Mouse (Mus musculus) MEL (cell line): ENCODE results near the gene Lyg2. TPM values are rescaled to one million over a fixed set of nuclear protein-coding genes. Genes with fewer than 3 reads are reported as not detected.

ENCODE experiments used
- DNase-seq: peaks from one replicate; pipeline ENCODE4 v3.0.0; 2011; ENCODE audit warnings: low read depth, low spot score
- H3K27ac ChIP-seq: 2 replicates; pipeline ENCODE4 v1.5.1; 2012; ENCODE audit warnings: low read depth, mild to moderate bottlenecking, control low read depth, low read length, moderate library complexity; ENCODE audit not compliant: control insufficient read depth
- H3K27me3 ChIP-seq, 2 experiments: fragments of 150-350 bp in 1 of 2; sonication (generic) in 1 of 2; 2 replicates each; pipeline ENCODE4 v1.6.1; 2012; ENCODE audit warnings: low read length in 2 of 2, mild to moderate bottlenecking in 2 of 2, improper control_type of control experiment in 1 of 2, moderate library complexity in 1 of 2; ENCODE audit not compliant: insufficient read depth in 2 of 2, control insufficient read depth in 1 of 2
- H3K36me3 ChIP-seq, 2 experiments: 2 replicates each; pipeline ENCODE4 v1.6.1; 2012 to 2014; ENCODE audit warnings: low read length in 2 of 2, improper control_type of control experiment in 1 of 2, inconsistent platforms in 1 of 2, mild to moderate bottlenecking in 1 of 2; ENCODE audit not compliant: insufficient read depth in 2 of 2, control insufficient read depth in 1 of 2
- H3K4me1 ChIP-seq, 2 experiments: fragments of 150-350 bp in 1 of 2; sonication (generic) in 1 of 2; 2 replicates each; pipeline ENCODE4 v1.6.1; 2012; ENCODE audit warnings: low read length in 2 of 2, improper control_type of control experiment in 1 of 2, mild to moderate bottlenecking in 1 of 2; ENCODE audit not compliant: insufficient read depth in 2 of 2, control insufficient read depth in 1 of 2
- H3K4me3 ChIP-seq, 2 experiments: fragments of 150-350 bp in 1 of 2; sonication (generic) in 1 of 2; 2 replicates each; pipeline ENCODE4 v1.5.1; 2012; ENCODE audit warnings: low read depth in 2 of 2, low read length in 2 of 2, mild to moderate bottlenecking in 2 of 2, moderate library complexity in 2 of 2, control low read depth in 1 of 2, improper control_type of control experiment in 1 of 2; ENCODE audit not compliant: control insufficient read depth in 1 of 2, insufficient read depth in 1 of 2
- H3K79me2 ChIP-seq: 2 replicates; pipeline ENCODE4 v1.6.1; 2012; ENCODE audit warnings: mild to moderate bottlenecking, low read length, moderate library complexity; ENCODE audit not compliant: control insufficient read depth, poor library complexity, insufficient read depth
- H3K9ac ChIP-seq: 2 replicates; pipeline ENCODE4 v1.6.1; 2012; ENCODE audit warnings: low read depth, mild to moderate bottlenecking, control low read depth, low read length, moderate library complexity; ENCODE audit not compliant: control insufficient read depth, poor library complexity, severe bottlenecking
- H3K9me3 ChIP-seq: fragments of 150-350 bp; sonication (generic); replicated peaks from 2 replicates; pipeline ENCODE4 v1.6.1; 2012; ENCODE audit warnings: mild to moderate bottlenecking, low read length, improper control_type of control experiment, moderate library complexity; ENCODE audit not compliant: insufficient read depth
- E2F4 ChIP-seq: IDR thresholded peaks from 2 replicates; pipeline ENCODE4 v1.6.1; 2011; ENCODE audit warnings: low read depth, low read length, improper control_type of control experiment, borderline replicate concordance
- EP300 ChIP-seq, 2 experiments: IDR thresholded peaks; 2 replicates each; pipeline ENCODE4 v1.6.1; 2011; ENCODE audit warnings: improper control_type of control experiment in 2 of 2, low read length in 2 of 2, low read depth in 1 of 2, mild to moderate bottlenecking in 1 of 2
- ETS1 ChIP-seq: IDR thresholded peaks from 2 replicates; pipeline ENCODE4 v1.6.1; 2012; ENCODE audit warnings: low read depth, mild to moderate bottlenecking, inconsistent platforms, low read length, improper control_type of control experiment, moderate library complexity
- GATA1 ChIP-seq: IDR thresholded peaks from 2 replicates; pipeline ENCODE4 v1.6.1; 2011; ENCODE audit warnings: low read depth, low read length, improper control_type of control experiment
- JUND ChIP-seq: IDR thresholded peaks from 2 replicates; pipeline ENCODE4 v1.6.1; 2011; ENCODE audit warnings: low read depth, mild to moderate bottlenecking, improper control_type of control experiment, low read length
- KAT2A ChIP-seq: conservative IDR thresholded peaks from 2 replicates; pipeline ENCODE4 v1.6.1; 2012; ENCODE audit warnings: low read depth, low read length, improper control_type of control experiment, inconsistent platforms
- MAFK ChIP-seq: IDR thresholded peaks from 2 replicates; pipeline ENCODE4 v1.6.1; 2011; ENCODE audit warnings: low read depth, mild to moderate bottlenecking, low read length, improper control_type of control experiment, borderline replicate concordance
- MAZ ChIP-seq: IDR thresholded peaks from 2 replicates; pipeline ENCODE4 v1.6.1; 2012; ENCODE audit warnings: low read depth, mild to moderate bottlenecking, inconsistent platforms, low read length, improper control_type of control experiment
- MEF2A ChIP-seq: IDR thresholded peaks from 2 replicates; pipeline ENCODE4 v1.6.1; 2014; ENCODE audit warnings: low read depth, mild to moderate bottlenecking, inconsistent platforms, low read length, improper control_type of control experiment; ENCODE audit not compliant: poor library complexity, insufficient replicate concordance, severe bottlenecking; ENCODE audit errors: extremely low read depth
- NELFE ChIP-seq: IDR thresholded peaks from 2 replicates; pipeline ENCODE4 v1.6.1; 2011; ENCODE audit warnings: low read depth, low read length, improper control_type of control experiment
- POLR2A ChIP-seq, 2 experiments: IDR thresholded peaks; 2 replicates each; pipeline ENCODE4 v1.6.1; 2011 to 2012; ENCODE audit warnings: low read length in 2 of 2, mild to moderate bottlenecking in 2 of 2, control low read depth in 1 of 2, improper control_type of control experiment in 1 of 2, low read depth in 1 of 2, moderate library complexity in 1 of 2; ENCODE audit not compliant: control insufficient read depth in 1 of 2, insufficient read depth in 1 of 2, poor library complexity in 1 of 2
- POLR2AphosphoS2 ChIP-seq: IDR thresholded peaks from 2 replicates; pipeline ENCODE4 v1.6.1; 2011; ENCODE audit warnings: low read length, improper control_type of control experiment
- POLR2AphosphoS5 ChIP-seq: IDR thresholded peaks from 2 replicates; pipeline ENCODE4 v1.6.1; 2012; ENCODE audit warnings: low read depth, borderline replicate concordance, mild to moderate bottlenecking, inconsistent platforms, low read length, moderate library complexity, mixed read lengths
- RCOR1 ChIP-seq: IDR thresholded peaks from 2 replicates; pipeline ENCODE4 v1.6.1; 2012; ENCODE audit warnings: low read depth, mild to moderate bottlenecking, inconsistent platforms, low read length, improper control_type of control experiment
- SIN3A ChIP-seq: IDR thresholded peaks from 2 replicates; pipeline ENCODE4 v1.6.1; 2012; ENCODE audit warnings: low read length, improper control_type of control experiment, inconsistent platforms
- SMC3 ChIP-seq: IDR thresholded peaks from 2 replicates; pipeline ENCODE4 v1.6.1; 2011; ENCODE audit warnings: low read depth, low read length, improper control_type of control experiment
- TAL1 ChIP-seq: IDR thresholded peaks from 2 replicates; pipeline ENCODE4 v1.6.1; 2012; ENCODE audit warnings: mild to moderate bottlenecking, inconsistent platforms, low read length, moderate library complexity, mixed read lengths
- TBP ChIP-seq: IDR thresholded peaks from 2 replicates; pipeline ENCODE4 v1.8.0; 2011; ENCODE audit warnings: low read depth, low read length, improper control_type of control experiment
- TCF12 ChIP-seq: IDR thresholded peaks from 2 replicates; pipeline ENCODE4 v1.6.1; 2014; ENCODE audit warnings: low read depth, mild to moderate bottlenecking, inconsistent platforms, low read length, improper control_type of control experiment, moderate library complexity
- USF2 ChIP-seq, 2 experiments: IDR thresholded peaks; 2 replicates each; pipeline ENCODE4 v1.6.1; 2011 to 2012; ENCODE audit warnings: improper control_type of control experiment in 2 of 2, low read length in 2 of 2, borderline replicate concordance in 1 of 2, inconsistent platforms in 1 of 2, low read depth in 1 of 2, mild to moderate bottlenecking in 1 of 2; ENCODE audit not compliant: insufficient read depth in 1 of 2
- ZKSCAN1 ChIP-seq: IDR thresholded peaks from 2 replicates; pipeline ENCODE4 v1.6.1; 2012; ENCODE audit warnings: low read depth, mild to moderate bottlenecking, inconsistent platforms, low read length, improper control_type of control experiment, moderate library complexity
- polyA plus RNA-seq, 2 experiments: library from polyadenylated mRNA; stranded (reverse) in 1 of 2; unstranded in 1 of 2; fragments of >175 nt in 1 of 2; fragments of >200 nt in 1 of 2; gene quantifications; 2 replicates each; pipeline versions ENCODE4 v1.2.1 to v1.2.4; 2012; ENCODE audit warnings: low replicate concordance in 2 of 2, low read depth in 1 of 2; ENCODE audit not compliant: insufficient read length in 2 of 2, insufficient read depth in 1 of 2, missing spikeins in 1 of 2
- total RNA-seq: library from RNA; depleted of rRNA; stranded (reverse); fragments of 300-350 nt; gene quantifications from 2 replicates; pipeline ENCODE4 v1.2.3, GENCODE M21; 2012

Lyg2 gene
- total and polyA plus RNA-seq, 3 experiments: not detected

GRCm38 (mm10) chr1:37872131-37873067, 43.9 kb downstream of the Lyg2 start (continued):
- TF ChIP-seq TCF12 (peak; percentile 45; the same call in 1 of the 2 replicates), SMC3 (no peak), SIN3A (peak; percentile 96), MEF2A (no peak), POLR2AphosphoS5 (no peak), MAZ (peak; percentile 68; the same call in 1 of the 2 replicates), KAT2A (peak; percentile 70; the same call in 1 of the 2 replicates), TAL1 (no peak), POLR2A (IDR thresholded peaks at IDR 0.05; ENCODE audit: control insufficient read depth in 1 of 2, insufficient read depth in 1 of 2, low read depth in 1 of 2, low read length in 2 of 2, poor library complexity in 1 of 2) (peak; percentile 55 to 80; a peak in 3 of 4 replicates), JUND (no peak), POLR2AphosphoS2 (peak; percentile 81; the same call in 1 of the 2 replicates), TBP (peak; percentile 77), NELFE (peak; percentile 86), USF2 (IDR thresholded peaks at IDR 0.05; ENCODE audit: borderline replicate concordance in 1 of 2, insufficient read depth in 1 of 2, low read depth in 1 of 2, low read length in 2 of 2) (no peak)
- TF ChIP-seq, all 39 proteins: peak for 24

DNA sequence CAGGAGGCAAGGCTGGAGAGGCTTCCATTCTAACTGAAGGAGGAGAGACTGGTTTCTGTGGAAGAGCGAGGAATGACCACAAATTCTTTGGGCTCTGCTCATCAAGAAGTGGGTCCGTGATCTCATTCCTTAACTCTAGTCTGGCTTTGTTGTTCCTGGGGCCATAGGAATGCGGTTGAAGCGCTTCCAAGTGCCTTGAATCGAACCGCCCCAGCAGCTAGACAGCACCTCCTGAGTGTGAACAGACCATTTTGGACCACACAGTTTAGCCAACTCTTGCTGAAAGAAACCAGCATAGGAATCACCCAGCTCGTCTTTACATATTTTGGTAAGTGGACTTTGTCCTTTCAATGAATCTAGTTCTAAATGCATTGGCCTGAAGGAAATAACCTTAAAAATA, 44.6 kb downstream of the Lyg2 start, which contains the start of gene Lipt1:
TSS of gene Lipt1 (plus strand) at position 35 of the 400 bp plus-strand sequence.
- no peaks in the 10 kb centered on the region for H3K9me3 ChIP-seq
- H3K36me3 ChIP-seq: peaks cover 0 to 13% of the 10 kb centered on the region in 2 experiments; a peak in 2 of 4 replicates
- H3K27me3 ChIP-seq: no peaks in the 10 kb centered on the region
- peaks cover 2 to 13% of the 10 kb centered on the region in 2 experiments; a peak in 3 of 4 replicates for H3K4me1 ChIP-seq
- H3K79me2 ChIP-seq: no peaks in the 10 kb centered on the region; the same call in 1 of the 2 replicates
- H3K27ac ChIP-seq: peak within 1 kb of the TSS; percentile 89
- DNase-seq: no peak
- H3K9ac ChIP-seq: peak within 1 kb of the TSS; percentile 78
- H3K4me3 ChIP-seq: peak within 1 kb of the TSS; percentile 81 to 82
- no peak for TF ChIP-seq USF2 (IDR thresholded peaks at IDR 0.05; ENCODE audit: borderline replicate concordance in 1 of 2, insufficient read depth in 1 of 2, low read depth in 1 of 2, low read length in 2 of 2)

DNA sequence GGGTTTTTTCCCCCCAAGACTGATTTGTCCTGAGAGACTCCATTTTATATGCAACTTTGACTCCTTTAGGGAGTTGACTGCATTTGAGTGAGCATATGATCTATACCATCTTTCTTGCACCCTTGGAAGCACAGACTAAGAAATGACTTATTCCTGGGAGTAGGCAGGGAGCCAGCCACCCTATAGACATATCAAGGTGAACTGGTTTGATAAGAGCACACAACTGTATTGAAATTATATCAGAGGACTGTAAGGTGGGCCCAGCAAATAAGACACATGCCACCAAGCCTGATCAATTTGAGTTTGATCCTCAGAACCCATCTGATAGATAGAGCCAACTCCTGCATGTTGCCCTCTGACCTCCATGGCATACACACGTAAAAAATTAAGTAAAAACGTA, 46.9 kb downstream of the Lyg2 start:
- H3K79me2 ChIP-seq: peaks cover 2% of the 10 kb centered on the region; the same call in 1 of the 2 replicates
- H3K27ac ChIP-seq: peak overlapping the region; percentile 73
- no peak overlapping the region; the same call in 1 of the 2 replicates for H3K9ac ChIP-seq
- TF ChIP-seq TAL1: peak; percentile 37; the same call in 1 of the 2 replicates
- TF ChIP-seq ETS1: 0 out of 2 replicates have a peak, but pooled peaks have one; percentile 11
- peak; percentile 40; the same call in 1 of the 2 replicates for TF ChIP-seq GATA1
- TF ChIP-seq RCOR1: no peak
- no peak for TF ChIP-seq E2F4
- peak; percentile 49 to 53; a peak in 3 of 4 replicates for TF ChIP-seq EP300 (IDR thresholded peaks at IDR 0.05; ENCODE audit: low read depth in 1 of 2, low read length in 2 of 2)
- no peak for TF ChIP-seq ZKSCAN1
- TF ChIP-seq MAFK: no peak
- TF ChIP-seq TCF12: peak; percentile 52; the same call in 1 of the 2 replicates
- H3K4me3 ChIP-seq: peak overlapping the region in 1 of 2 experiments; percentile 53; a peak in 2 of 4 replicates
- H3K9me3 ChIP-seq: no peaks in the 10 kb centered on the region
- H3K36me3 ChIP-seq: peaks cover 0 to 16% of the 10 kb centered on the region in 2 experiments; a peak in 2 of 4 replicates
- peaks cover 5 to 15% of the 10 kb centered on the region in 2 experiments; a peak in 3 of 4 replicates for H3K4me1 ChIP-seq
- peak; percentile 46 for DNase-seq
- no peaks in the 10 kb centered on the region for H3K27me3 ChIP-seq
